Mouse (Mus musculus): ENCODE results near the gene Dvl3. TPM values are rescaled to one million over a fixed set of nuclear protein-coding genes. Genes with fewer than 3 reads are reported as not detected.
"Not testable (repeated sequence)": the region's sequence is repeated elsewhere in the genome, so short reads cannot be mapped to it uniquely, and the experiment has no call there.

The Dvl3 gene
- 25.0 and 27.9 TPM in 2 replicates for polyA plus RNA-seq (2015; fragmentation: Nextera tagmentation; extraction: Ambion mirVana)

GRCm38 (mm10) chr16:20516726-20517201 lies at the start of gene Dvl3:
Gene Dvl3 (plus strand): TSS chr16:20516982.
- Histone ChIP-seq H3K4me2 (peak within 1 kb of the TSS; percentile 85), H3K27me3 (no peaks in the 10 kb centered on the region), H3K4me1 (peaks cover 13% of the 10 kb centered on the region), H3K36me3 (peaks cover 25% of the 10 kb centered on the region), H3K27ac (peak within 1 kb of the TSS; percentile 90), H3K4me3 (replicated peaks) (peak within 1 kb of the TSS; percentile 68), H3K9ac (peak within 1 kb of the TSS; percentile 87), H3K9me3 (replicated peaks) (no peaks in the 10 kb centered on the region)
- ATAC-seq (replicated peaks; ENCODE audit: low FRiP score): peak; percentile 98
- under 1% methylated on average over 53 of the region's 55 CpGs for WGBS

GRCm38 (mm10) chr16:20470981-20471380 lies 45.8 kb upstream of the Dvl3 start:
- Histone ChIP-seq H3K4me2 (no peak overlapping the region), H3K9me3 (replicated peaks) (no peaks in the 10 kb centered on the region), H3K9ac (no peak overlapping the region), H3K4me1 (no peaks in the 10 kb centered on the region), H3K27me3 (no peaks in the 10 kb centered on the region), H3K27ac (no peak overlapping the region), H3K36me3 (no peaks in the 10 kb centered on the region), H3K4me3 (replicated peaks) (no peak overlapping the region)
- no peak for ATAC-seq (replicated peaks; ENCODE audit: low FRiP score)
- 77% methylated on average over 2 of the region's 2 CpGs for WGBS

- H3K9me3 ChIP-seq (replicated peaks): no peaks in the 10 kb centered on the region
- H3K27me3 ChIP-seq: no peaks in the 10 kb centered on the region
- H3K4me2 ChIP-seq: no peak overlapping the region
- H3K9ac ChIP-seq: no peak overlapping the region
- no peaks in the 10 kb centered on the region for H3K4me1 ChIP-seq
- no peak overlapping the region for H3K4me3 ChIP-seq (replicated peaks)
- WGBS: 55% methylated on average over 1 of the region's 1 CpGs
- no peak for ATAC-seq (replicated peaks; ENCODE audit: low FRiP score)
- H3K36me3 ChIP-seq: no peaks in the 10 kb centered on the region
- no peak overlapping the region for H3K27ac ChIP-seq
Observed at GRCm38 (mm10) chr16:20471686-20472085, 45.1 kb upstream of the Dvl3 start.

- Histone ChIP-seq H3K9ac (no peak overlapping the region), H3K9me3 (replicated peaks) (no peaks in the 10 kb centered on the region), H3K4me3 (replicated peaks) (no peak overlapping the region), H3K27ac (no peak overlapping the region), H3K36me3 (no peaks in the 10 kb centered on the region), H3K27me3 (no peaks in the 10 kb centered on the region), H3K4me1 (peaks cover 9% of the 10 kb centered on the region; the same call in 1 of the 2 replicates), H3K4me2 (no peak overlapping the region)
- no peak for ATAC-seq (replicated peaks; ENCODE audit: low FRiP score)
- WGBS: 89% methylated on average over 1 of the region's 1 CpGs
Observed at GRCm38 (mm10) chr16:20473748-20474147, 43.0 kb upstream of the Dvl3 start.

- H3K36me3 ChIP-seq: no peaks in the 10 kb centered on the region
- H3K4me1 ChIP-seq: peaks cover 10% of the 10 kb centered on the region; the same call in 1 of the 2 replicates
- H3K27me3 ChIP-seq: no peaks in the 10 kb centered on the region
- H3K9me3 ChIP-seq (replicated peaks): no peaks in the 10 kb centered on the region
- ATAC-seq (replicated peaks; ENCODE audit: low FRiP score): no peak
- no peak overlapping the region for H3K27ac ChIP-seq
- no peak overlapping the region for H3K4me2 ChIP-seq
- 89% methylated on average over 8 of the region's 8 CpGs for WGBS
- H3K9ac ChIP-seq: no peak overlapping the region
- H3K4me3 ChIP-seq (replicated peaks): no peak overlapping the region
Observed at GRCm38 (mm10) chr16:20474211-20474610, 42.6 kb upstream of the Dvl3 start.

- Histone ChIP-seq H3K4me1 (peaks cover 10% of the 10 kb centered on the region; the same call in 1 of the 2 replicates), H3K9me3 (replicated peaks) (no peaks in the 10 kb centered on the region), H3K4me2 (no peak overlapping the region), H3K36me3 (no peaks in the 10 kb centered on the region), H3K4me3 (replicated peaks) (no peak overlapping the region), H3K27me3 (no peaks in the 10 kb centered on the region), H3K9ac (no peak overlapping the region), H3K27ac (no peak overlapping the region)
- ATAC-seq (replicated peaks; ENCODE audit: low FRiP score): no peak
- WGBS: 85% methylated on average over 6 of the region's 6 CpGs
Observed at GRCm38 (mm10) chr16:20474786-20475185, 42.0 kb upstream of the Dvl3 start.

GRCm38 (mm10) chr16:20475335-20475734 lies 41.4 kb upstream of the Dvl3 start:
- Histone ChIP-seq H3K4me3 (replicated peaks) (no peak overlapping the region), H3K9me3 (replicated peaks) (no peaks in the 10 kb centered on the region), H3K4me2 (no peak overlapping the region), H3K27ac (no peak overlapping the region), H3K36me3 (no peaks in the 10 kb centered on the region), H3K4me1 (peaks cover 10% of the 10 kb centered on the region; the same call in 1 of the 2 replicates), H3K27me3 (no peaks in the 10 kb centered on the region), H3K9ac (no peak overlapping the region)
- no peak for ATAC-seq (replicated peaks; ENCODE audit: low FRiP score)
- WGBS: 93% methylated on average over 1 of the region's 1 CpGs

- Histone ChIP-seq H3K27me3 (no peaks in the 10 kb centered on the region), H3K9me3 (replicated peaks) (no peaks in the 10 kb centered on the region), H3K36me3 (no peaks in the 10 kb centered on the region), H3K27ac (no peak overlapping the region), H3K4me3 (replicated peaks) (no peak overlapping the region), H3K4me2 (no peak overlapping the region), H3K9ac (no peak overlapping the region), H3K4me1 (peaks cover 10% of the 10 kb centered on the region; the same call in 1 of the 2 replicates)
- WGBS: 46% methylated on average over 1 of the region's 1 CpGs
- ATAC-seq (replicated peaks; ENCODE audit: low FRiP score): no peak
Observed at GRCm38 (mm10) chr16:20476857-20477256, 39.9 kb upstream of the Dvl3 start.

- H3K4me1 ChIP-seq: peaks cover 10% of the 10 kb centered on the region; the same call in 1 of the 2 replicates
- no peaks in the 10 kb centered on the region for H3K36me3 ChIP-seq
- no peak for ATAC-seq (replicated peaks; ENCODE audit: low FRiP score)
- H3K4me2 ChIP-seq: no peak overlapping the region
- no peaks in the 10 kb centered on the region for H3K27me3 ChIP-seq
- H3K27ac ChIP-seq: no peak overlapping the region
- H3K9me3 ChIP-seq (replicated peaks): no peaks in the 10 kb centered on the region
- no peak overlapping the region for H3K4me3 ChIP-seq (replicated peaks)
- WGBS: 51% methylated on average over 3 of the region's 3 CpGs
- H3K9ac ChIP-seq: no peak overlapping the region
Observed at GRCm38 (mm10) chr16:20477270-20477669, 39.5 kb upstream of the Dvl3 start.

GRCm38 (mm10) chr16:20478504-20478903 lies 38.3 kb upstream of the Dvl3 start:
- Histone ChIP-seq H3K27ac (no peak overlapping the region), H3K4me1 (peaks cover 10% of the 10 kb centered on the region; the same call in 1 of the 2 replicates), H3K27me3 (no peaks in the 10 kb centered on the region), H3K9ac (no peak overlapping the region), H3K36me3 (no peaks in the 10 kb centered on the region), H3K4me2 (no peak overlapping the region), H3K4me3 (replicated peaks) (no peak overlapping the region), H3K9me3 (replicated peaks) (no peaks in the 10 kb centered on the region)
- peak; percentile 46 for ATAC-seq (replicated peaks; ENCODE audit: low FRiP score)
- 43% methylated on average over 2 of the region's 2 CpGs for WGBS

- H3K27me3 ChIP-seq; H3K4me3 ChIP-seq (replicated peaks); H3K9ac ChIP-seq; H3K36me3 ChIP-seq; H3K27ac ChIP-seq; H3K4me2 ChIP-seq; ATAC-seq (replicated peaks; ENCODE audit: low FRiP score); H3K4me1 ChIP-seq; H3K9me3 ChIP-seq (replicated peaks): not testable (repeated sequence)
- WGBS: 89% methylated on average over 12 of the region's 12 CpGs
Observed at GRCm38 (mm10) chr16:20479026-20479760, 37.6 kb upstream of the Dvl3 start.

GRCm38 (mm10) chr16:20480115-20480514 lies 36.7 kb upstream of the Dvl3 start:
- no peaks in the 10 kb centered on the region for H3K27me3 ChIP-seq
- 37% methylated on average over 3 of the region's 3 CpGs for WGBS
- no peaks in the 10 kb centered on the region for H3K36me3 ChIP-seq
- no peak overlapping the region for H3K4me2 ChIP-seq
- H3K9me3 ChIP-seq (replicated peaks): no peaks in the 10 kb centered on the region
- no peak overlapping the region for H3K9ac ChIP-seq
- H3K27ac ChIP-seq: no peak overlapping the region
- H3K4me3 ChIP-seq (replicated peaks): no peak overlapping the region
- 0 out of 2 replicates have a peak, but pooled peaks have one; percentile 46 for ATAC-seq (replicated peaks; ENCODE audit: low FRiP score)
- peaks cover 10% of the 10 kb centered on the region; the same call in 1 of the 2 replicates for H3K4me1 ChIP-seq

Data from kidney, embryonic 15.5 days (tissue).